Mouse (Mus musculus): ENCODE results near the gene Gsto2. TPM values are rescaled to one million over a fixed set of nuclear protein-coding genes. Genes with fewer than 3 reads are reported as not detected.

Gsto2 gene
- polyA plus RNA-seq, 1 experiment from 2014 or later: 1.1 TPM

- Histone ChIP-seq H3K4me2 (replicated peaks; ENCODE audit: low read depth, low read length) (no peak overlapping the region), H3K4me3 (ENCODE audit: low read depth, low read length) (no peak overlapping the region), H3K27ac (ENCODE audit: low read length) (no peak overlapping the region), H3K36me3 (ENCODE audit: control insufficient read depth, insufficient read depth, low read length) (no peaks in the 10 kb centered on the region), H3K9me3 (ENCODE audit: control insufficient read depth, low read depth, low read length) (no peaks in the 10 kb centered on the region), H3K27me3 (ENCODE audit: control insufficient read depth, insufficient read depth, low read length) (no peaks in the 10 kb centered on the region), H3K9ac (replicated peaks; ENCODE audit: low read depth, low read length) (no peak overlapping the region), H3K4me1 (ENCODE audit: control insufficient read depth, insufficient read depth, low read length) (peaks cover 7% of the 10 kb centered on the region; the same call in 1 of the 2 replicates)
- WGBS: 24% methylated on average over 11 of the region's 11 CpGs
- peak; percentile 62; the same call in 1 of the 2 replicates for ATAC-seq (ENCODE audit: insufficient number of reproducible peaks, insufficient read depth, low FRiP score, low read depth)
These were observed 17.0 kb downstream of the Gsto2 start for GRCm38 (mm10) chr19:47882151-47882881.

GRCm38 (mm10) chr19:47882882-47883254 lies 17.5 kb downstream of the Gsto2 start:
- H3K27ac ChIP-seq (ENCODE audit: low read length): no peak overlapping the region
- no peaks in the 10 kb centered on the region for H3K27me3 ChIP-seq (ENCODE audit: control insufficient read depth, insufficient read depth, low read length)
- ATAC-seq (ENCODE audit: insufficient number of reproducible peaks, insufficient read depth, low FRiP score, low read depth): peak; percentile 6; the same call in 1 of the 2 replicates
- H3K9me3 ChIP-seq (ENCODE audit: control insufficient read depth, low read depth, low read length): no peaks in the 10 kb centered on the region
- no peak overlapping the region for H3K4me3 ChIP-seq (ENCODE audit: low read depth, low read length)
- H3K9ac ChIP-seq (replicated peaks; ENCODE audit: low read depth, low read length): no peak overlapping the region
- no peak overlapping the region for H3K4me2 ChIP-seq (replicated peaks; ENCODE audit: low read depth, low read length)
- WGBS: 44% methylated on average over 9 of the region's 9 CpGs
- H3K4me1 ChIP-seq (ENCODE audit: control insufficient read depth, insufficient read depth, low read length): peaks cover 7% of the 10 kb centered on the region; the same call in 1 of the 2 replicates
- no peaks in the 10 kb centered on the region for H3K36me3 ChIP-seq (ENCODE audit: control insufficient read depth, insufficient read depth, low read length)

GRCm38 (mm10) chr19:47884296-47885085 lies 19.2 kb downstream of the Gsto2 start:
- H3K27me3 ChIP-seq (ENCODE audit: control insufficient read depth, insufficient read depth, low read length): no peaks in the 10 kb centered on the region
- 61% methylated on average over 13 of the region's 13 CpGs for whole genome bisulfite sequencing
- no peak overlapping the region for H3K9ac ChIP-seq (replicated peaks; ENCODE audit: low read depth, low read length)
- peaks cover 7% of the 10 kb centered on the region; the same call in 1 of the 2 replicates for H3K4me1 ChIP-seq (ENCODE audit: control insufficient read depth, insufficient read depth, low read length)
- H3K9me3 ChIP-seq (ENCODE audit: control insufficient read depth, low read depth, low read length): no peaks in the 10 kb centered on the region
- H3K27ac ChIP-seq (ENCODE audit: low read length): no peak overlapping the region
- H3K4me3 ChIP-seq (ENCODE audit: low read depth, low read length): no peak overlapping the region
- H3K36me3 ChIP-seq (ENCODE audit: control insufficient read depth, insufficient read depth, low read length): no peaks in the 10 kb centered on the region
- peak; percentile 30; the same call in 1 of the 2 replicates for ATAC-seq (ENCODE audit: insufficient number of reproducible peaks, insufficient read depth, low FRiP score, low read depth)
- H3K4me2 ChIP-seq (replicated peaks; ENCODE audit: low read depth, low read length): no peak overlapping the region

GRCm38 (mm10) chr19:47885191-47885743 lies 19.9 kb downstream of the Gsto2 start:
- Histone ChIP-seq H3K9me3 (ENCODE audit: control insufficient read depth, low read depth, low read length) (no peaks in the 10 kb centered on the region), H3K4me1 (ENCODE audit: control insufficient read depth, insufficient read depth, low read length) (peaks cover 11% of the 10 kb centered on the region; the same call in 1 of the 2 replicates), H3K27ac (ENCODE audit: low read length) (no peak overlapping the region), H3K9ac (replicated peaks; ENCODE audit: low read depth, low read length) (no peak overlapping the region), H3K4me3 (ENCODE audit: low read depth, low read length) (no peak overlapping the region), H3K4me2 (replicated peaks; ENCODE audit: low read depth, low read length) (no peak overlapping the region), H3K36me3 (ENCODE audit: control insufficient read depth, insufficient read depth, low read length) (no peaks in the 10 kb centered on the region), H3K27me3 (ENCODE audit: control insufficient read depth, insufficient read depth, low read length) (no peaks in the 10 kb centered on the region)
- no peak for ATAC-seq (ENCODE audit: insufficient number of reproducible peaks, insufficient read depth, low FRiP score, low read depth)
- 52% methylated on average over 7 of the region's 7 CpGs for WGBS

- ATAC-seq (ENCODE audit: insufficient number of reproducible peaks, insufficient read depth, low FRiP score, low read depth): no peak
- Histone ChIP-seq H3K4me3 (ENCODE audit: low read depth, low read length) (no peak overlapping the region), H3K27me3 (ENCODE audit: control insufficient read depth, insufficient read depth, low read length) (no peaks in the 10 kb centered on the region), H3K9ac (replicated peaks; ENCODE audit: low read depth, low read length) (no peak overlapping the region), H3K27ac (ENCODE audit: low read length) (no peak overlapping the region), H3K36me3 (ENCODE audit: control insufficient read depth, insufficient read depth, low read length) (no peaks in the 10 kb centered on the region), H3K4me1 (ENCODE audit: control insufficient read depth, insufficient read depth, low read length) (peaks cover 17% of the 10 kb centered on the region; the same call in 1 of the 2 replicates), H3K9me3 (ENCODE audit: control insufficient read depth, low read depth, low read length) (no peaks in the 10 kb centered on the region), H3K4me2 (replicated peaks; ENCODE audit: low read depth, low read length) (no peak overlapping the region)
- WGBS: 77% methylated on average over 11 of the region's 11 CpGs
These were observed 20.6 kb downstream of the Gsto2 start for GRCm38 (mm10) chr19:47885886-47886285.

GRCm38 (mm10) chr19:47886617-47887016 lies 21.3 kb downstream of the Gsto2 start:
- Histone ChIP-seq H3K36me3 (ENCODE audit: control insufficient read depth, insufficient read depth, low read length) (no peaks in the 10 kb centered on the region), H3K27me3 (ENCODE audit: control insufficient read depth, insufficient read depth, low read length) (no peaks in the 10 kb centered on the region), H3K9ac (replicated peaks; ENCODE audit: low read depth, low read length) (no peak overlapping the region), H3K9me3 (ENCODE audit: control insufficient read depth, low read depth, low read length) (no peaks in the 10 kb centered on the region), H3K4me2 (replicated peaks; ENCODE audit: low read depth, low read length) (no peak overlapping the region), H3K4me3 (ENCODE audit: low read depth, low read length) (no peak overlapping the region), H3K4me1 (ENCODE audit: control insufficient read depth, insufficient read depth, low read length) (peaks cover 24% of the 10 kb centered on the region; the same call in 1 of the 2 replicates), H3K27ac (ENCODE audit: low read length) (no peak overlapping the region)
- no peak for ATAC-seq (ENCODE audit: insufficient number of reproducible peaks, insufficient read depth, low FRiP score, low read depth)
- 43% methylated on average over 7 of the region's 7 CpGs for WGBS

- Histone ChIP-seq H3K9me3 (ENCODE audit: control insufficient read depth, low read depth, low read length) (no peaks in the 10 kb centered on the region), H3K9ac (replicated peaks; ENCODE audit: low read depth, low read length) (no peak overlapping the region), H3K27me3 (ENCODE audit: control insufficient read depth, insufficient read depth, low read length) (no peaks in the 10 kb centered on the region), H3K4me1 (ENCODE audit: control insufficient read depth, insufficient read depth, low read length) (peaks cover 32% of the 10 kb centered on the region; the same call in 1 of the 2 replicates), H3K4me2 (replicated peaks; ENCODE audit: low read depth, low read length) (no peak overlapping the region), H3K27ac (ENCODE audit: low read length) (no peak overlapping the region), H3K36me3 (ENCODE audit: control insufficient read depth, insufficient read depth, low read length) (no peaks in the 10 kb centered on the region), H3K4me3 (ENCODE audit: low read depth, low read length) (no peak overlapping the region)
- 89% methylated on average over 10 of the region's 10 CpGs for WGBS
- no peak for ATAC-seq (ENCODE audit: insufficient number of reproducible peaks, insufficient read depth, low FRiP score, low read depth)
These were observed 22.1 kb downstream of the Gsto2 start for GRCm38 (mm10) chr19:47887417-47887816.

- Histone ChIP-seq H3K27ac (ENCODE audit: low read length) (no peak overlapping the region), H3K4me2 (replicated peaks; ENCODE audit: low read depth, low read length) (no peak overlapping the region), H3K4me3 (ENCODE audit: low read depth, low read length) (no peak overlapping the region), H3K9me3 (ENCODE audit: control insufficient read depth, low read depth, low read length) (no peaks in the 10 kb centered on the region), H3K36me3 (ENCODE audit: control insufficient read depth, insufficient read depth, low read length) (no peaks in the 10 kb centered on the region), H3K9ac (replicated peaks; ENCODE audit: low read depth, low read length) (no peak overlapping the region), H3K4me1 (ENCODE audit: control insufficient read depth, insufficient read depth, low read length) (peaks cover 33% of the 10 kb centered on the region; the same call in 1 of the 2 replicates), H3K27me3 (ENCODE audit: control insufficient read depth, insufficient read depth, low read length) (no peaks in the 10 kb centered on the region)
- WGBS: 90% methylated on average over 8 of the region's 8 CpGs
- ATAC-seq (ENCODE audit: insufficient number of reproducible peaks, insufficient read depth, low FRiP score, low read depth): no peak
These were observed 22.7 kb downstream of the Gsto2 start for GRCm38 (mm10) chr19:47888037-47888436.
